Mouse (Mus musculus) left cerebral cortex, adult 18-20 months (tissue): ENCODE measurements around the gene Rrp7a. TPM values are rescaled to one million over a fixed set of nuclear protein-coding genes. Genes with fewer than 3 reads are reported as not detected.
"Not testable (repeated sequence)": the region's sequence is repeated elsewhere in the genome, so short reads cannot be mapped to it uniquely, and the experiment has no call there.

Source experiments
- DNase-seq, 2 experiments: peaks; one replicate each; pipeline ENCODE4 v3.0.0; 2021 to 2022; ENCODE audit warnings: low spot score in 2 of 2, mixed read lengths in 1 of 2
- total RNA-seq, 2 experiments: library from RNA; stranded (reverse); gene quantifications; 2 replicates each; pipeline ENCODE4 v1.2.3; 2021

The Rrp7a gene
- total RNA-seq, 2 experiments from 2014 or later = 154 to 189 TPM

DNA sequence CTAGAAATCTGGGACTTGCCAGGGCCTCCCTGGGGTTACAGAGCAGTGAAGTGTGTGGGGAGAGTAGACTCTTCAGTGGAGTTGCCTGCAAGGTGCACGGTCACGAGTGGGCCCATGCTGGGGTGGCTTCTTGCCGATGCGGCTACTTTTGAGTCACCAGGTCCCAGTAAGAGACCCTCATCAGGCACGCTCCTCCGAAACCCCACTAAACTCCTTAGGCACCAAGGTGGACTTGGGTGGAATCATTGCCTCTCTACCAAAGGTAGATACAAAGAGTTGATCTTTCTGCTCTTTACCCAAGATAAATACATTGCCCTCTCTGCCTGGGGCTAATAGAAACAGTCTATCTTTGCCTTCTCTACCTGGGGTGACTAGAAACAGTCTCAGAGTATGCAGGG, 35.1 kb upstream of the Rrp7a start:
- DNase-seq = no peak

- peak in 1 of 2 experiments; percentile 35 for DNase-seq
Observed at GRCm38 (mm10) chr15:83156929-83157666, 34.5 kb upstream of the Rrp7a start.

GRCm38 (mm10) chr15:83155672-83156419, 33.2 kb upstream of the Rrp7a start:
- DNase-seq = no peak

DNA sequence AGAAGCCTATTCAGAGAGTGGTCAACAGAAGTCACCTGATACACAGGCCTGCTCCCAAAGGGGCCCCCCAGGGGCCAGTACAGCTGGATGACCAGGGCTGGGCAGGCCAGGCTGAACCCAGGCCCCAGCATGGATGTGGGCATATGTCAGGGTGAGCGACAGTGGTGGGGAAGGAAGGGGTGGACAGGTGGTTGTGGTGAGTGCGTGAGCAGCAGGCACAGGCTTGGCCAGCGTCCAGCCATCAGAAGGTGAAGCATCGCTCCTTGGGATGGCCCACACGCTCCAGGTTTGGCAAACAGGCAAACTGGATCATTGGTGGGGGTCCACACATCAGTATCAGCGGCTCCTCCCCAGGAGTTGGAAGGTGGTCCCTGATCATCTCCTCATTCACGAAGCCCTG, 31.7 kb upstream of the Rrp7a start:
- no peak for DNase-seq

DNA sequence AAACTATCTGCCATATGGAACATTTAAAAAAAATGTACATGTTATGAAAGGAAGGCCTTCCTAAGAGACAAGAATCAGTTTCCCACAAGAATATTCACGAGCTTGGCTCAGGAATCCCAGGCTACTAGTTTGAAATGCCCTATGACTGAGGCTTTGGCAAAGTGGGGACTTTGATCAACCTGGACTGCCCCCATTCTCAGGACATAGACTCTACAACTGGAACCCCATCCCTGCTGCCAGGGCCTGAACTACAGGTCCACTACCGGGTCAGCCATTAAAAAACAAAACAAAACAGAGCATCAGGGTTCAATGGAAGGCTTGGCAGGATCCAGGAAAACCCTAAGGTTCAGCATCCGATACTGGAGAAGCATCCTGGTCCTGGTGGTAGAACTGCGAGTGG, 28.1 kb upstream of the Rrp7a start:
- DNase-seq = no peak

- no peak for DNase-seq
Observed at GRCm38 (mm10) chr15:83150073-83150442, 27.5 kb upstream of the Rrp7a start.

DNA sequence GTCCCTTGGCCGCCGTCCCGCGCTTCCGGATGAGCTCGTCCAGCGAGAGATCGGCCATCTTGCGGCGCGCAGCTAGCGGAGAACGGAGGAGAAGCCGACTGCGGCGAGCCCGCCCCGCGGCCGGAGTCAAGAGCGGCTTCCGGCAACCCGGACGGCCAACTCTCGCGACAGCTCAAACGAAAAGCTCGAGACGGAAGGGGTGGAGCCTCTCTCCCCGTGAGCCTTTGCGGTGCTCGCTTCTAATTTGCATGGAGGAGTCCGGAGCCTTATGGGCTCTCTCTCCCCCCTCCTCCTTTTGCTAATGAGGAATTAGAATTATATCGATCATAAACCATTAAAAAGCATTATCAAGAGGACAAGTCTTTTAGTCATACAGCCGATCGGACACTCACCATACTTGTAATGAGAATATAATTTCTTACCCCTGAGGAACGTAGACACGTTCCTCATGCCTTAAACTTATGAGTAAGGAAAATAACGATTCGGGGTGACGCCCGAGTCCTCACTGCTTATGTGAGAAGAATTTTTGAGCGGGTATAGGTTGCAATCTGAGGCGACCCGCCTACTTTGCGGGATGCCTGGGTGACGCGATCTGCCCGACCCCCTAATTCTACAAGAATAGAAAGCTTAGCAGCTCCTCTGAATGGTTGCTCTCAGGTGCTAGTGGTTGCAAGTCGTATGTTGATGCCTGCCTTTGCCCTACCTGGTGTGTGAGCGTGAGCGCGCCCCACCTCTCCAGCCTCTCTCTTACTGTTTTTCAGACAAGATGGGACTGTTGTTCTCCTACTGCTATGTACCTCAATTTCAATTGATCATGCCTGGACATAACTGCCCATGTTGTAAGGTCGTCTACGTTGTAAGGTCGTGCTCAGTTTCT, 26.8 kb upstream of the Rrp7a start, which contains the start of gene Poldip3:
Poldip3 (minus strand) TSS at position 189 of the 877 bp plus-strand sequence.
- peak; percentile 98 for DNase-seq

GRCm38 (mm10) chr15:83148801-83149195, 26.2 kb upstream of the Rrp7a start:
- DNase-seq = no peak

GRCm38 (mm10) chr15:83148395-83148794, 25.8 kb upstream of the Rrp7a start:
- DNase-seq = no peak

- no peak for DNase-seq
Observed at GRCm38 (mm10) chr15:83145541-83145940, 22.9 kb upstream of the Rrp7a start.

GRCm38 (mm10) chr15:83142861-83143260, 20.3 kb upstream of the Rrp7a start:
- DNase-seq = peak; percentile 8 to 28

DNA sequence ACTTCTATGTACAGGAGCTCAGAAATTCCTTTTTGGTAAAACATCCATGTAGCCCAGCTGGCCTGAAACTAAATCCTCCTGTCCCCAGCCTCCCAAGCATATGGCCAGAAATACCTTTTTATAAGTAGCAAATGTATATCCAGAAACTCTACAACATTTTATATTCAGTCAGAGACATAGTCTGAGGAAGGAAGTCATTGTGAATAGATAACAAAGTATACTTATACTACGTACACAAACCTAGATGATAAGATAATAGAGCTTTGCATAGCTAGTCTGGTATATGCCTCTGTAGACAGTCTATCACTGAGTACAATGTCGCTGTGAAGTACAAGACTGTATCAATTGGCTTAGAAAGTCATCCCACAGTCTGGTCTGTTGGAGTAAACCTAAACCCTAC, 13.1 kb upstream of the Rrp7a start:
- DNase-seq = no peak

DNA sequence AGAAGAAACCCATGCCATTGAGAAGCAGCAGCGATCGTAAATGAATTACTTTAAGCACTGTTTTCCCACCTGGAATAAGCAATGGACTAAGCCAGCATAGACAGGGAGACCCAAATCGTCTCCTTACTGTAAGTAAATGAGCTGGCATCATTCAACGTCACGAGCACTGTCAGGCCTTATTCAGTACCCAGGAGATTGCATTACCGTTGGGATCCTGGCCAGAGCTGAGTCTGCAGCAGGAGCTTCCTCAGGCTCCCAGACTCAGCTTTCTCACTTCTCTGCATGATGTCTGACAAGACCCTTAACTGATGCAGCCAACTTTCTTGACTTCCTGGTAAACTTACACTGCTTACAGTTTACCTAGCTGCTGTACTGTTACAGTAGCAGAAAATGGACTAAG, 12.1 kb upstream of the Rrp7a start:
- no peak for DNase-seq

GRCm38 (mm10) chr15:83129530-83130231, 7.1 kb upstream of the Rrp7a start:
- DNase-seq = no peak

DNA sequence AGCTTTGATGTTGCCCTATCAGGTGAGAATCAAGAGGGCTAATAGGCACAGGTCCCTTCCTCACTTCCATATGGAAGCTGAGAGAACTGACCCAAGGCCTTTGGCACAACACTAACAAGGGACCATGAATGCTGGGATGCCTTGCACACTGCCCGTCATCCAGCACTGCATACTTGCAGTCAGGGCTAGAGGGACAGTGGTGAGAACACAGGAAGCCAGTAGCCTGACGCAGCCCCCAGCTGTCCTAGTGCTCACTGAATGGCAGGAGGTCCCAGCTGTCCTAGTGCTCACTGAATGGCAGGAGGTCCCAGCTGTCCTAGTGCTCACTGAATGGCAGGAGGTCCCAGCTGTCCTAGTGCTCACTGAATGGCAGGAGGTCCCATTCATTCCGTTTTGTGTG, 4.4 kb upstream of the Rrp7a start:
- not testable (repeated sequence) for DNase-seq

DNA sequence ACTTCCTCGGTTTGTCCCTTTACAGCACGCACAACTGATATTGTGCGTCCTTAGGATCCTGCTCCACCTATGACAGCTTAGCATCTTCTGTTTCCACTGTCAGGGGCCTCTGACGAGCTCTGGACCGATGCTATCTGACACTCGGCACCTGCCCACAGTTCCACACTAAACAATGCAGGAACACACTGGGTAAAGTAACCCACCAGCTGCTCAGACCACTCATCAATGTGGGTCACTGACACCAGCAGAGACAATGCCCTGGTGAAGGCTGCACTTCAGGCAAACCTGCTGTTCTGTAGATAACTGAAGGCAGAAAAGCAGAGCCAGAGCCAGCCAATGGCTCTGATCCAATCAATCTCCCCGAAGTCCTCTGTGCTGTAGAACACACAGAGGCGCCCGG, 4.0 kb upstream of the Rrp7a start:
- DNase-seq = no peak

DNA sequence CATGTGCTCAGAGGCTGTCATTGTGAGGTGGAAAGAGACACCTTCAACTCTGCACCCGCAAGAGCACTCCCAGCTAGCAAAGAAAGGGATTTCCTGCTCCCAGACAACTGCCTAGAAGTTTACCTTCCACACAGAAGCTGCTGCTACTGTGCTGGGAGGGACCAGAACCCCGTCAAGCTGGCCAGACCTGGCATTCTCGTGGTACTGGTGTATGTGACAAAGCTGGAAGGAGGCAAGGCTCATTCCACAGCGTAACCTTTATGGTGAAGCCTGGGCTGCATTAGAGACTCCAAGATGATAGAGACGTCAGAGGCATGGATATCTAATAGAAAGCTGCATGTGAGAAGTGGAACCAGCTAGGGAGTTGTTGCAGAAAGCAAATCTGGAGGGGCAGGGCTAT, 2.0 kb upstream of the Rrp7a start:
- no peak for DNase-seq

GRCm38 (mm10) chr15:83121709-83122565, 664 bp downstream of the Rrp7a start:
- peak; percentile 66 to 71 for DNase-seq

DNA sequence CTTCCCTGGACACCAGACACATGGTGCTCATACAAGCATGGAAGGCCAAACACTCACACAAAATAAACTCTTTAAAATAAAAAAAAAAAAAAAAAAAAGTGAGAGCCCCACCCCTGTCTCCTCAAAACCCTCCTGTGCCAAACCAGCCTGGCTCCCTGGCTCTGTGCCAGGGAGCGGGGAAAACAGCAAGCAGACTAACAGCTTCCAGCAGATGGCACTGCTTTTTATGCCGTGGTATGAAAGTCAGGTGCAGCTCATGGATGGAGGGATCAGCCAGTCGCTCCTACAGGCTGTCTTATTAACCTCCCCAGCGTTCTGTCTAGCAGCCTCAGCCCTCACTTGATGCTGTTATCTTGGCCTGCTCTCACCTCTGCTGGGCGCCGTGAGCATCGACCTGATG, 4.2 kb downstream of the Rrp7a start:
- peak; percentile 47 to 57 for DNase-seq

DNA sequence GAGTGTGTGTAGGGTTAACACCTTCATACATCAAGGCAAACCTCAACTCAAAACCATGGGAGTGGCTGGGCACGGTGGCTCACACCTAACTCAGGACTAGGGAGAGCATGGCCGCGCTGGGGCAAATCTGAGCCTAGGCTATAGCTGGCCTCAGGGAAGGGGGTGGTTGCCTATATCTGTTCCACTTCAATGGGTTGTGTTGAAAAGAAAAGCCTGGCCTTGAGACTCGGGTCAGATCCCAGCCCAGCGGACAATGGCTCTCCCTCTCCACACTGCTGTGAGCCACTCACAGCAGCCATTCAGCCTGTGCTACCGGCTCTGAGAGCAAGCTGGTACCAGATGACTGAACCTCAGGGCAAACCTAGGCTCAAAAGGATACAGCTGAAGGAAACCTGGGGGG, 7.5 kb downstream of the Rrp7a start:
- no peak for DNase-seq
